Mouse (Mus musculus) ES-E14 (cell line): ENCODE data around the gene Ranbp10. TPM values are rescaled to one million over a fixed set of nuclear protein-coding genes. Genes with fewer than 3 reads are reported as not detected.

Source experiments
- DNase-seq: peaks from one replicate; pipeline ENCODE4 v3.0.0-alpha.2; 2013; ENCODE audit warnings: low read depth, low spot score
- H3K27ac ChIP-seq: 2 replicates; pipeline ENCODE4 v1.5.1; 2012; ENCODE audit warnings: low read depth, mild to moderate bottlenecking, low read length, moderate library complexity, mixed read lengths; ENCODE audit not compliant: poor library complexity, insufficient read depth, severe bottlenecking
- H3K36me3 ChIP-seq: 2 replicates; pipeline ENCODE4 v1.6.1; 2012; ENCODE audit warnings: mild to moderate bottlenecking, low read length, moderate library complexity, mixed read lengths; ENCODE audit not compliant: control insufficient read depth, poor library complexity, insufficient read depth, severe bottlenecking
- H3K4me1 ChIP-seq, 2 experiments: fragments of 150-350 bp in 1 of 2; sonication (generic) in 1 of 2; 2 replicates each; pipeline ENCODE4 v1.6.1; 2012; ENCODE audit warnings: low read length in 2 of 2, mild to moderate bottlenecking in 1 of 2, mixed read lengths in 1 of 2; ENCODE audit not compliant: control insufficient read depth in 2 of 2, insufficient read depth in 2 of 2, poor library complexity in 1 of 2
- H3K4me3 ChIP-seq, 2 experiments: fragments of 150-350 bp in 1 of 2; sonication (generic) in 1 of 2; 2 replicates each; pipeline ENCODE4 v1.5.1; 2012; ENCODE audit warnings: low read length in 2 of 2, low read depth in 1 of 2, mild to moderate bottlenecking in 1 of 2, mixed read lengths in 1 of 2; ENCODE audit not compliant: insufficient read depth in 1 of 2, poor library complexity in 1 of 2, severe bottlenecking in 1 of 2
- H3K9ac ChIP-seq: 2 replicates; pipeline ENCODE4 v1.6.1; 2012; ENCODE audit warnings: low read depth, mild to moderate bottlenecking, low read length, mixed read lengths; ENCODE audit not compliant: poor library complexity, insufficient read depth, severe bottlenecking
- H3K9me3 ChIP-seq: fragments of 150-350 bp; sonication (generic); 2 replicates; pipeline ENCODE4 v1.6.1; 2012; ENCODE audit warnings: low read depth, mild to moderate bottlenecking, low read length; ENCODE audit not compliant: control insufficient read depth, insufficient read depth
- CHD2 ChIP-seq: IDR thresholded peaks from 2 replicates; pipeline ENCODE4 v1.6.1; 2014; ENCODE audit warnings: mild to moderate bottlenecking, low read depth, low read length, inconsistent platforms
- HCFC1 ChIP-seq: IDR thresholded peaks from 2 replicates; pipeline ENCODE4 v1.6.1; 2012; ENCODE audit warnings: low read length, inconsistent platforms, borderline replicate concordance; ENCODE audit not compliant: insufficient read depth
- MAFK ChIP-seq: IDR thresholded peaks from 2 replicates; pipeline ENCODE4 v1.6.1; 2014; ENCODE audit warnings: mild to moderate bottlenecking, low read depth, low read length, inconsistent platforms; ENCODE audit not compliant: insufficient read depth
- ZC3H11A ChIP-seq: IDR thresholded peaks from 2 replicates; pipeline ENCODE4 v1.6.1; 2012; ENCODE audit warnings: low read depth, mild to moderate bottlenecking, inconsistent platforms, low read length, borderline replicate concordance
- ZNF384 ChIP-seq: IDR thresholded peaks from 2 replicates; pipeline ENCODE4 v1.6.1; 2012; ENCODE audit warnings: low read depth, low read length, inconsistent platforms
- in situ Hi-C, 2 experiments: fragments of 600-800 bp; cut with MboI; formaldehyde crosslinking; loops; one replicate each; pipeline ENCODE4 v1.15.1; 2025; ENCODE audit warnings: low sequenced_read_pairs in 2 of 2, inconsistent platforms in 1 of 2; ENCODE audit not compliant: unreplicated experiment in 2 of 2
- total RNA-seq: library from RNA; depleted of rRNA; stranded (reverse); fragments of 300-350 nt; gene quantifications from 2 replicates; pipeline ENCODE4 v1.2.3, GENCODE M21; 2012; rRNA removed

Gene Ranbp10
- total RNA-seq, 1 experiment, result 13.7 TPM

GRCm38 (mm10) chr8:105727397-105728124 is 99.6 kb downstream of the Ranbp10 start:
- no peak overlapping the region for H3K4me3 ChIP-seq
- no peak for TF ChIP-seq MAFK
- no peak for TF ChIP-seq HCFC1
- no peak for TF ChIP-seq ZNF384
- TF ChIP-seq ZC3H11A, result no peak
- no peak for TF ChIP-seq CHD2
- H3K9ac ChIP-seq, result no peak overlapping the region
- no peak for DNase-seq
- peaks cover 0 to 14% of the 10 kb centered on the region in 2 experiments; a peak in 2 of 4 replicates for H3K4me1 ChIP-seq
- H3K36me3 ChIP-seq, result peaks cover 12% of the 10 kb centered on the region; the same call in 1 of the 2 replicates
- H3K27ac ChIP-seq, result no peak overlapping the region
- in situ Hi-C loops, result no loop called here
- no peaks in the 10 kb centered on the region for H3K9me3 ChIP-seq

GRCm38 (mm10) chr8:105725726-105726125 is 101.4 kb downstream of the Ranbp10 start:
- Histone ChIP-seq H3K9me3 (no peaks in the 10 kb centered on the region), H3K9ac (no peak overlapping the region), H3K4me3 (no peak overlapping the region), H3K4me1 (peaks cover 0 to 14% of the 10 kb centered on the region in 2 experiments; a peak in 2 of 4 replicates), H3K36me3 (peaks cover 12% of the 10 kb centered on the region; the same call in 1 of the 2 replicates), H3K27ac (no peak overlapping the region; the same call in 1 of the 2 replicates)
- no peak for TF ChIP-seq CHD2
- no peak for TF ChIP-seq ZC3H11A
- TF ChIP-seq MAFK, result no peak
- TF ChIP-seq ZNF384, result no peak
- no peak for TF ChIP-seq HCFC1
- in situ Hi-C loops, result no loop called here
- no peak for DNase-seq

GRCm38 (mm10) chr8:105722861-105723260 is 104.3 kb downstream of the Ranbp10 start:
- Histone ChIP-seq H3K4me1 (peaks cover 0 to 13% of the 10 kb centered on the region in 2 experiments; a peak in 2 of 4 replicates), H3K9ac (no peak overlapping the region), H3K27ac (no peak overlapping the region), H3K9me3 (no peaks in the 10 kb centered on the region), H3K36me3 (peaks cover 11% of the 10 kb centered on the region; the same call in 1 of the 2 replicates), H3K4me3 (no peak overlapping the region)
- in situ Hi-C loops, result no loop called here
- TF ChIP-seq ZC3H11A (no peak), MAFK (no peak), CHD2 (no peak), ZNF384 (no peak), HCFC1 (no peak)
- DNase-seq, result no peak

GRCm38 (mm10) chr8:105719637-105720036 is 107.5 kb downstream of the Ranbp10 start:
- DNase-seq, result no peak
- H3K27ac ChIP-seq, result no peak overlapping the region
- H3K9ac ChIP-seq, result no peak overlapping the region
- TF ChIP-seq ZC3H11A, result no peak
- peaks cover 0 to 2% of the 10 kb centered on the region in 2 experiments; a peak in 1 of 4 replicates for H3K4me1 ChIP-seq
- in situ Hi-C loops, result loop anchor here in 1 of 2 experiments (10.0 kb wide), 1 partner anchor 65 kb away; no protein-coding TSS in a partner anchor
- H3K36me3 ChIP-seq, result peaks cover 2% of the 10 kb centered on the region; the same call in 1 of the 2 replicates
- H3K4me3 ChIP-seq, result no peak overlapping the region
- no peaks in the 10 kb centered on the region for H3K9me3 ChIP-seq

Other genes starting within 250 kb of the Ranbp10 start
- gene Ripor1, start 222.1 kb downstream of the Ranbp10 start, total RNA-seq, result 3.5 and 5.6 TPM in 2 replicates
- 49.4 and 65.5 TPM in 2 replicates for gene Ctcf, start 190.8 kb downstream of the Ranbp10 start, total RNA-seq
- gene Agrp, start 190.0 kb downstream of the Ranbp10 start, total RNA-seq, result 0.71 and 1.1 TPM in 2 replicates
- gene Carmil2, start 141.1 kb downstream of the Ranbp10 start, total RNA-seq, result 1.6 and 3.8 TPM in 2 replicates
- gene Acd, start 126.2 kb downstream of the Ranbp10 start, total RNA-seq, result 8.6 and 8.9 TPM in 2 replicates
- gene Pard6a, start 126.2 kb downstream of the Ranbp10 start, total RNA-seq, result 14.3 and 14.9 TPM in 2 replicates
- gene 4933405L10Rik, start 119.7 kb downstream of the Ranbp10 start, total RNA-seq, result 0.18 TPM in 1 of 2 replicates, not detected in the other
- 20.4 and 26.3 TPM in 2 replicates for gene Enkd1, start 119.1 kb downstream of the Ranbp10 start, total RNA-seq
- gene Gfod2, start 68.7 kb downstream of the Ranbp10 start, total RNA-seq, result 9.3 and 11.0 TPM in 2 replicates
- gene Tsnaxip1, start 381 bp upstream of the Ranbp10 start, total RNA-seq, result 0.13 and 0.26 TPM in 2 replicates
- 82.2 and 127 TPM in 2 replicates for gene Cenpt, start 25.9 kb upstream of the Ranbp10 start, total RNA-seq
- 31.5 and 52.5 TPM in 2 replicates for gene Thap11, start 27.8 kb upstream of the Ranbp10 start, total RNA-seq
- gene Nutf2, start 33.2 kb upstream of the Ranbp10 start, total RNA-seq, result 185 and 242 TPM in 2 replicates
- gene Edc4, start 53.5 kb upstream of the Ranbp10 start, total RNA-seq, result 93.9 and 117 TPM in 2 replicates
- 2.1 and 2.7 TPM in 2 replicates for gene Nrn1l, start 66.2 kb upstream of the Ranbp10 start, total RNA-seq
- gene Pskh1, start 73.1 kb upstream of the Ranbp10 start, total RNA-seq, result 13.2 and 13.7 TPM in 2 replicates
- gene Ctrl, start 106.5 kb upstream of the Ranbp10 start, total RNA-seq, result 3.6 and 5.3 TPM in 2 replicates
- 70.9 and 81.5 TPM in 2 replicates for gene Psmb10, start 111.1 kb upstream of the Ranbp10 start, total RNA-seq
- 2.4 and 3.6 TPM in 2 replicates for gene Lcat, start 116.0 kb upstream of the Ranbp10 start, total RNA-seq
- gene Slc12a4, start 138.7 kb upstream of the Ranbp10 start, total RNA-seq, result 70.1 and 133 TPM in 2 replicates
- gene Dpep3, start 152.1 kb upstream of the Ranbp10 start, total RNA-seq, result 1.0 and 1.5 TPM in 2 replicates
- 16.8 and 17.4 TPM in 2 replicates for gene Dus2, start 164.0 kb upstream of the Ranbp10 start, total RNA-seq
- not detected in 2 replicates for gene Dpep2nb, start 178.6 kb upstream of the Ranbp10 start, total RNA-seq
- gene Ddx28, start 184.5 kb upstream of the Ranbp10 start, total RNA-seq, result 31.5 and 41.5 TPM in 2 replicates
- gene Nfatc3, start 231.5 kb upstream of the Ranbp10 start, total RNA-seq, result 17.2 and 19.6 TPM in 2 replicates